Mouse (Mus musculus): Measurements from ENCODE around the gene Gaa. TPM values are rescaled to one million over a fixed set of nuclear protein-coding genes. Genes with fewer than 3 reads are reported as not detected.
A peak's percentile ranks its signal among the peaks of the same experiment; 100 is the strongest.
"Not testable (repeated sequence)": the region's sequence is repeated elsewhere in the genome, so short reads cannot be mapped to it uniquely, and the experiment has no call there.

The Gaa gene
- polyA plus RNA-seq, 1 experiment from 2014 or later = 29.0 TPM

DNA sequence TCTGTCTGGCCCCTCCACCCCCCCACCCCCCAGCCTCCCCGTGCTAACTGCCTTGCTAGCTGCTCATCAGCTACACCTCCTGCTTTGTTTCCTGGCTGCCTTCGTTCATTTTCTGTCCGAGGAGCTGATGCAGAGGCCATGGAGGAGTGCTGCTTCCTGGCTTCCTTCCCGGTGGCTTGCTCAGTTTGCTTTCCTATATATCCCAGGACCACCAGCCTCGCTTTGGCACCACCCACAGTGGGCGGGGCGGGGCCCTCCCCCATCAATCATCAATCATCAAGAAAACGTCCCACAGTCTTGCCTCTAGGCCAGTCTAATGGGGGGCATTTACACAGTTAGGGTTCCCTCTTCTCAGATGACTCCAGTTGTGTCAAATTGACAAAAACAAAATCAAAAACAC is 31.3 kb upstream of the Gaa start:
- H3K36me3 ChIP-seq (replicated peaks; ENCODE audit: insufficient read depth, low read length) = no peaks in the 10 kb centered on the region
- H3K4me2 ChIP-seq (ENCODE audit: low read depth, low read length) = no peak overlapping the region
- no peak overlapping the region for H3K9ac ChIP-seq (replicated peaks)
- no peak overlapping the region for H3K4me3 ChIP-seq (ENCODE audit: low read depth, low read length)
- WGBS (ENCODE audit: insufficient replicate concordance) = 39% methylated on average over 8 of the region's 8 CpGs
- ATAC-seq (no peak), DNase-seq (no peak)
- H3K4me1 ChIP-seq (ENCODE audit: insufficient read depth) = peaks cover 12% of the 10 kb centered on the region
- no peaks in the 10 kb centered on the region for H3K9me3 ChIP-seq (ENCODE audit: low read length)
- no peak for TF ChIP-seq EP300 (IDR thresholded peaks at IDR 0.05; ENCODE audit: low read depth)
- no peak for TF ChIP-seq CTCF (IDR thresholded peaks at IDR 0.05; ENCODE audit: low read depth)
- no peak overlapping the region for H3K27ac ChIP-seq (ENCODE audit: low read depth)
- H3K27me3 ChIP-seq (ENCODE audit: insufficient read depth, low read length) = no peaks in the 10 kb centered on the region

DNA sequence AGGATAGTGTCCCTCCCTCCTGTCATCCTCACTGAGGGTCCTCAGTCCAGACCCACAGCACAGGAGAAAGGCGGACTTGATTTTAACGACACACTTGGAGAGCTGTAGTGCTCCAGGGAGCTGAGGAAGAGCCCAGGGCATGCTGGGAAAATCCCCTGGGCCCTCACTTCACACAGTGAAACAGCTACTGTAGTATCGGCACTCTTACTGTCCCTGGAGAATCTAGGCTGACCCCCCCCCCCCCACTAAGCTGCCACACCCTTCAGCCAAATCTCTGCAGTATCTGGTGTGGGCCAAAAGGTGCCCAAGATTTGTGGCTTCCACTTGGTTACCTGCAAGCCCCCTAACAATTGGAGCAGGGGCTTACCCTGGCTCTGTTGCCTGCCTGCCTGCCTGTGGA is 30.7 kb upstream of the Gaa start:
- TF ChIP-seq CTCF (IDR thresholded peaks at IDR 0.05; ENCODE audit: low read depth) = no peak
- TF ChIP-seq EP300 (IDR thresholded peaks at IDR 0.05; ENCODE audit: low read depth) = no peak

DNA sequence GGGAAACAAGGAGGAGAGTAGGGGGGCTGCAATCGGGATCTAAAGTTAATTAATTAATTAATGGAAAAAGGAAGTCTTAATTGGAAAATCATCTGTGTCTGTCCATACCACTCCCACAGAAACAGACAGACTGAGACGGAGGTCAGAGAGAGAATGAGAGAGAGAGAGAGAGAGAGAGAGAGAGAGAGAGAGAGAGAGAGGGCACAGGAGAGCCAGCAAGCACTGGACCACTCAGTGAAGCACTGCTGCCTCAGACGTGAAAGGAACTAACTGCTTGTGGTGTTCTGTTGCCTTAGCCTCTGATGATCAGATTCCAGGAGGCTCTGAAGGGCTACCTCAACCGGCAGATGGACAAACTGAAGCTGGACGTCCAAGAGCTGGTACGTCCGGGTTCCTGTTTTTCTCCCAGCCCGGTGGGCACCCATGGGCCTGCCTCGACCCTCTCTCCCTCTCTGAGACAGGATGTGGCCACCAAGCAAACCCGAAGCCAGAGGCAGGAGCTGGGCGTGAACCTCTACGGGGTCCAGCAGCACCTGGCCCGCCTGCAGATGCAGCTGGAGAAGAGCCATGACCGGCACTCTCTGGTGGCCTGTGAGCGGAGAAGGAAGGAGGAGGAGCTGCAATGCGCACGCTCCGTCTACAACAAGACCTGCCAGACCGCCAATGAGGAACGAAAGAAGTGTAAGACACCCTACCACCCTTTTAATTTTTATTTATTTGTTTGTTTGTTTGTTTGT is 30.0 kb upstream of the Gaa start:
- Histone ChIP-seq H3K27me3 (ENCODE audit: insufficient read depth, low read length) (no peaks in the 10 kb centered on the region), H3K36me3 (replicated peaks; ENCODE audit: insufficient read depth, low read length) (no peaks in the 10 kb centered on the region), H3K9me3 (ENCODE audit: low read length) (no peaks in the 10 kb centered on the region), H3K4me2 (ENCODE audit: low read depth, low read length) (peak overlapping the region; percentile 70), H3K9ac (replicated peaks) (no peak overlapping the region; the same call in 1 of the 2 replicates), H3K4me1 (ENCODE audit: insufficient read depth) (peaks cover 12% of the 10 kb centered on the region), H3K27ac (ENCODE audit: low read depth) (no peak overlapping the region), H3K4me3 (ENCODE audit: low read depth, low read length) (peak overlapping the region; percentile 30)
- peak; percentile 43 for DNase-seq
- peak; percentile 60 for ATAC-seq
- WGBS (ENCODE audit: insufficient replicate concordance) = 12% methylated on average over 20 of the region's 20 CpGs
- no peak for TF ChIP-seq EP300 (IDR thresholded peaks at IDR 0.05; ENCODE audit: low read depth)
- no peak for TF ChIP-seq CTCF (IDR thresholded peaks at IDR 0.05; ENCODE audit: low read depth)

More for the DNA sequence above, 30.7 kb upstream of the Gaa start:
- ATAC-seq (no peak), DNase-seq (no peak)
- WGBS (ENCODE audit: insufficient replicate concordance) = 48% methylated on average over 3 of the region's 3 CpGs
- H3K27ac ChIP-seq (ENCODE audit: low read depth) = no peak overlapping the region
- no peak overlapping the region for H3K9ac ChIP-seq (replicated peaks)
- peaks cover 12% of the 10 kb centered on the region for H3K4me1 ChIP-seq (ENCODE audit: insufficient read depth)
- H3K4me2 ChIP-seq (ENCODE audit: low read depth, low read length) = no peak overlapping the region
- no peaks in the 10 kb centered on the region for H3K36me3 ChIP-seq (replicated peaks; ENCODE audit: insufficient read depth, low read length)
- H3K9me3 ChIP-seq (ENCODE audit: low read length) = no peaks in the 10 kb centered on the region
- H3K27me3 ChIP-seq (ENCODE audit: insufficient read depth, low read length) = no peaks in the 10 kb centered on the region
- H3K4me3 ChIP-seq (ENCODE audit: low read depth, low read length) = no peak overlapping the region

DNA sequence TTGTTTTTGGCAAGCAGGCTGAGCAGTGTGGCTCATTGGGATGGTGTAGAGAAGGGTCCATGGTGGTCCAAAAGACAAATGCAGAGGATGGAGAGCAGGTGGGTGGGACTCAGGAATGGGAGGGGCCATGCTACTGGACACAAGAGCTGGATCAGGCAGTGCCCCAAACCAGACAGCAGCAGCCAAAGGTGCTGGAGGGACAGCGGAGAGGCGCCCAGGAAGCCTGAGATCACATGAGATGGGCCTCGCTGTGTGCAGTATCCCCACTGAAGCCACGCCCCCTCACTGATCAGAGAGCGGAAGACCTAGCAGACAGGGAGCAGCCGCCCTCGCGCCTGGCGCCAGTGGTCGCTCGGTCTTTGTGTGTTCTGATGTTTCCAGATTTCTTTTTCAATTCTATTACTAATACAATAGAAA is 29.4 kb upstream of the Gaa start:
- Histone ChIP-seq H3K4me1 (ENCODE audit: insufficient read depth) (peaks cover 12% of the 10 kb centered on the region), H3K27ac (ENCODE audit: low read depth) (no peak overlapping the region), H3K9ac (replicated peaks) (no peak overlapping the region), H3K4me3 (ENCODE audit: low read depth, low read length) (peak overlapping the region; percentile 30), H3K4me2 (ENCODE audit: low read depth, low read length) (peak overlapping the region; percentile 70), H3K36me3 (replicated peaks; ENCODE audit: insufficient read depth, low read length) (no peaks in the 10 kb centered on the region), H3K27me3 (ENCODE audit: insufficient read depth, low read length) (no peaks in the 10 kb centered on the region), H3K9me3 (ENCODE audit: low read length) (no peaks in the 10 kb centered on the region)
- ATAC-seq (peak; percentile 63), DNase-seq (peak; percentile 71)
- TF ChIP-seq CTCF (IDR thresholded peaks at IDR 0.05; ENCODE audit: low read depth) (no peak), EP300 (IDR thresholded peaks at IDR 0.05; ENCODE audit: low read depth) (no peak)
- 10% methylated on average over 11 of the region's 11 CpGs for WGBS (ENCODE audit: insufficient replicate concordance)

DNA sequence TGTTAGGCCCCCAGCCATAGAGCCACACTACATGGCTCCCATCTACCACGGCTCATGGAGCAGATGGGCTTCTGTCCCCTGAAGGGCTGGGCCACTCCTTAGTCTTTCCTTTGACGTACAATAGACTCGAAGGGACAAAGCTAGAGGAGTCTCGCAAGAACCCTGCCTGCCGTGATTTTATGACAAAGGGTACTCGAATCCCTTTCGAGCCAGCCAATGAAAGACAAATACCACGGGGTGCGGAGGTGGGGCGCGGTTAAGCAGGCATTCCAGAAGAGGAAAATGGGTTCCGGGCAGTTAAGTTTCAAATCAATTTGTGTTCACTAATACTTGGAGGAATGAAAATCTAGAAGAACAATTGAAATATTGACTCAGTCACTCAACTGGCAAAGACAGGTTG is 28.2 kb upstream of the Gaa start:
- ATAC-seq (no peak), DNase-seq (no peak)
- H3K4me2 ChIP-seq (ENCODE audit: low read depth, low read length) = no peak overlapping the region
- H3K36me3 ChIP-seq (replicated peaks; ENCODE audit: insufficient read depth, low read length) = no peaks in the 10 kb centered on the region
- H3K27ac ChIP-seq (ENCODE audit: low read depth) = no peak overlapping the region
- H3K4me1 ChIP-seq (ENCODE audit: insufficient read depth) = peaks cover 12% of the 10 kb centered on the region
- TF ChIP-seq CTCF (IDR thresholded peaks at IDR 0.05; ENCODE audit: low read depth) (no peak), EP300 (IDR thresholded peaks at IDR 0.05; ENCODE audit: low read depth) (no peak)
- H3K4me3 ChIP-seq (ENCODE audit: low read depth, low read length) = no peak overlapping the region
- no peaks in the 10 kb centered on the region for H3K9me3 ChIP-seq (ENCODE audit: low read length)
- no peaks in the 10 kb centered on the region for H3K27me3 ChIP-seq (ENCODE audit: insufficient read depth, low read length)
- WGBS (ENCODE audit: insufficient replicate concordance) = 85% methylated on average over 12 of the region's 12 CpGs
- H3K9ac ChIP-seq (replicated peaks) = no peak overlapping the region

DNA sequence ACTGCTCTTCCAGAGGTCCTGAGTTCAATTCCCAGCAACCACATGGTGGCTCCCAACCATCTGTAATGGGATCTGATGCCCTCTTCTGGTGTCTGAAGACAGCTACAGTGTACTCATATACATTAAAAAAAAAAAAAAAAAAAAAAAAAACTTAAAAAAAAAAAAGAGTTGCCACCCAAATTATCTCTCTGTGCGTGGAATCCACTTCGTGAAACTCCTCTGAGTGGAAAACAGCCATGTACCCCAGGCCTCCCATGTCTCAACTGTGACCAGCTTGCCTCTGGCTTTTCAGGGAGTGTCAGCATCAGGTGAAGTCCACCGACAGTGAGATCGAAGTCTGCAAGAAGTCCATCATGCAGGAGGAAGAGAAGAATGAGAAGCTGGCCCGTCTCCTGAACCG is 22.1 kb upstream of the Gaa start:
- H3K27ac ChIP-seq (ENCODE audit: low read depth); ATAC-seq; H3K36me3 ChIP-seq (replicated peaks; ENCODE audit: insufficient read depth, low read length); H3K4me2 ChIP-seq (ENCODE audit: low read depth, low read length); H3K4me1 ChIP-seq (ENCODE audit: insufficient read depth); H3K9me3 ChIP-seq (ENCODE audit: low read length); H3K27me3 ChIP-seq (ENCODE audit: insufficient read depth, low read length); H3K9ac ChIP-seq (replicated peaks); DNase-seq; H3K4me3 ChIP-seq (ENCODE audit: low read depth, low read length): not testable (repeated sequence)
- WGBS (ENCODE audit: insufficient replicate concordance) = 82% methylated on average over 6 of the region's 6 CpGs

Measured in liver, postnatal 0 days (tissue).